Mouse (Mus musculus) cerebellum, adult 9-10 months (tissue): ENCODE measurements around the gene Sema3g.

ENCODE experiments used
- DNase-seq: peaks from one replicate; pipeline ENCODE4 v3.0.0; 2022

Sema3g gene

GRCm38 (mm10) chr14:31233070-31233995 is 15.7 kb downstream of the Sema3g start:
- DNase-seq = no peak

- DNase-seq = peak; percentile 87
These were observed 16.4 kb downstream of the Sema3g start for GRCm38 (mm10) chr14:31233996-31234591.

- DNase-seq = no peak
These were observed 19.6 kb downstream of the Sema3g start for GRCm38 (mm10) chr14:31237101-31237882.

DNA sequence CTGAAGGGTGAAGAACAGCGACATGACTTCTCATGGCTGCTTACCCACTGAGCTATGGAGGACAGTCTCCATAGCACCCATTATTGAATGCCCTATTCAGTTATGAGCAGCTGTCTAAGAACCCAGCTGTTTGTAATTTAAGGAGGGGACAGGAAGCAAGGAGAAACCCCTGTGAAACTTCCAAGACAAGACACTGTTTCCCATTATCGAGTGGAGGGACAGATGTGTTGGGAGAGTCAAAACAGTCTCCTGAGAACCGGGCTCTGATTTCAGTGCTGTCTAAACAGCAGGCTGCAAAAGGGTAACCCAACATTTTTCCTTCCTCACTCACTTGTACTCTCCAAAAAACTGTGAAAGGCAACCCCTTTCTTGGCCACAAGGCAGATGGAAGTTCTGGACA is 22.9 kb downstream of the Sema3g start:
- DNase-seq = no peak

DNA sequence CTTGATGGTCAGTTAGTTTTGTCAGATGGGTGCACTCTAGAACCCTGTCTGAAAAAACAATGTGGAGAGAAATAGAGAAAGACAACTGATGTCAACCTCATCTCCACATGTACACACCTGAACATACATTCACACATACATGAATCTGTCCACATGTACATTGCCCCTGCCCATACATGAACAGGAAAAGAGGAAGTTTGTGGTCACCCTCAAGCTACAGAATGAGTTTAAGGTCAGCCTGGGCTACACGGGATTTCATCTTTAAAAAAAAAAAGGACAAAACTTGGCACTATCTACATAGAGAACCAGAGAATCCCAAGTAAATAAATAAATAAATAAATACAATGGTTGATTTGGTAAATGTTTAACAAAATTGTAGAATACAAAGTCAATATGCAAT is 27.1 kb downstream of the Sema3g start:
- no peak for DNase-seq

DNA sequence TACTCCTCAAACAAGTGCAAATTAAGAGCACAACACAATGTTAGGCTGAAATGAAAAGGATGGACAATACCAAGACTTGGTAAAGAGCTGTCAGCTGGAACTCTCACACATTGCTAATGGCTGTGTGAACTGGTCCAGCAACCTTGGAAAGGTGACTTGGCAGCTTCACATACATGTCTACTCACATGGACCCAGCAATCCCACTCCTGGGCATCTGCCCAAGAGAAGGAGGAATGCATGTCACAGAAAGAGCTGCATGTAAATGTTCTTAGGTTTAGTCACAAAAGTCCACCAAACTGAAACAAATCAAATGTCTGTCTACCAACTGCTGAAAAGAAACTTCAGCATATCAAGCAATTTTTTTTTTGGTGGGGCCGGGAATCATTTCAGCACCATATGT is 28.3 kb downstream of the Sema3g start:
- no peak for DNase-seq

DNA sequence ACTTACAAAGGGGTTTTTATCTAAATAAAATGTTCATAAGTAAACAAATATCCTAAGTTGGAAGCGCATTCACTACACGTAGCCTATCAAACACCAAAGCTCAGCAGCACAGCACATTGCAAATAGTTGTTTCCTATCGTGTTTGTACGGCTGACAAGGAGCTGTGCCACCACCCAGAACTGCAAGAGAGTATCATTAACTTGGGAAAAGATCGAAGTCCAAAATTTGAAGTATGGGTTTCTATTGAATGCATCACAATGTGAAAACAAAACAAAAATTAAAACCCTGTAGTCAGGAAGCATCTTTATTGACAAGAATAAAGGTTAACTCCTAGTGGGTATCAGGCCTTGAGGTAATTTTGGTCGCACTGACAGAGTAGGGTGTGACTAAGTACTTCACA is 30.7 kb downstream of the Sema3g start:
- no peak for DNase-seq

DNA sequence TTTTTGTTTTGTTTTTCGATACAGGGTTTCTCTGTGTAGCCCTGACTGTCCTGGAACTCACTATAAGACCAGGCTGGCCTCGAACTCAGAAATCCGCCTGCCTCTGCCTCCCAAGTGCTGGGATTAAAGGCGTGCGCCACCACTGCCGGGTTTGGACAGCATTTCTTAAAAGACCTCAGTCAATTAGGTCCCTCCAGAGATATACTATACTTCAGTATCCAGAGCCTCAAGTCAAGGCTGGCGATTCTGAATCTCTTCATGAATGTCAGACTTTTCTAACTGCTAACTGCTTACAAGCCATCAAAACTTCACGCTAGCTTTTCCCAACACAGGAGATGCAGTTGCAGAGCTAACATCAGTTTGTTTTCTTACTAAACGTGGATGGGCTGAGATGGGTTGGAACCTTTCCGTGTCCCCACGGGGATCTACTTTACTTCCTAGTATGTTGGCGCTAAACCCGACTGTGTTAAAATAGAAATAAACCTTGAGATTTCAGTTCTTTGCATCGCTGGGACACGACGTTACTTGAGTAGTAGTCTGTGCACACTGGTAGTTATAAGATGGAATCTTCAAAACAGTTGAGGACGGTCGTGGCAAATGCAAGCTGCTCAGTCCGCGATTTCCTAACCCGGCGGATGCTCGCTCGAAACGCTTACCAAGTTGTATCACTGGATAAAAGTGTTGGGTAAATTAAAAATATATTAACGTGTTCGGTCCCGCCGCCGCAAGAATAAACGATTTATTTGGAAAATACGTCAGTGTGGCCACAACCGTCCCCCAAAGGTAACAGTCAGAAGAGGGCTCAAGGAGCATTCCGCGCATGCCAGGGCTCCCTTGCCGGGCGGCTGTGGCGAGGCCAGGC is 32.8 kb downstream of the Sema3g start:
- no peak for DNase-seq

GRCm38 (mm10) chr14:31251084-31251604 is 33.5 kb downstream of the Sema3g start, which contains the start of the genes Phf7 and Bap1:
TSS of gene Phf7 (minus strand) at chr14:31251317.
TSS of gene Bap1 (plus strand) at chr14:31251450.
- peak; percentile 94 for DNase-seq

GRCm38 (mm10) chr14:31251626-31252025 is 34.0 kb downstream of the Sema3g start:
- no peak for DNase-seq

DNA sequence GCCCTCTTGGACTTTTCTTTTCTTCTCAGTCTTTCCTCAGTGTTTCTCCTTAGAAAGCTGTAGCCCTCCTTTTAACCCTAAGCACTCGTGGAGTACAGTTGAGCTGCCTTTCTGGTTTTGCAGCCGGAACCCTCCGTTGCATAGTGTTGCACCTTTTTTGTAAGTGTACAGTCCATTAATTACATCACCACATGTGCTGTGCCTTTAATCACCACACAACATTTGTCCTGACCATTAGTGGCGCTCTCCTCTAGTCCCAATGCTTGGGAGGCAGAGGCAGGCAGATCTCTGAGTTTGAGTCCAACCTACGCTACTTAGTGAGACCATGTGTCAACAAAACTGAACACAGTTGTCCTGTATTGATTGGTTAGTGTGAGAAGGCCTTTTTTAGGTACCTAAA is 34.4 kb downstream of the Sema3g start:
- DNase-seq = no peak

DNA sequence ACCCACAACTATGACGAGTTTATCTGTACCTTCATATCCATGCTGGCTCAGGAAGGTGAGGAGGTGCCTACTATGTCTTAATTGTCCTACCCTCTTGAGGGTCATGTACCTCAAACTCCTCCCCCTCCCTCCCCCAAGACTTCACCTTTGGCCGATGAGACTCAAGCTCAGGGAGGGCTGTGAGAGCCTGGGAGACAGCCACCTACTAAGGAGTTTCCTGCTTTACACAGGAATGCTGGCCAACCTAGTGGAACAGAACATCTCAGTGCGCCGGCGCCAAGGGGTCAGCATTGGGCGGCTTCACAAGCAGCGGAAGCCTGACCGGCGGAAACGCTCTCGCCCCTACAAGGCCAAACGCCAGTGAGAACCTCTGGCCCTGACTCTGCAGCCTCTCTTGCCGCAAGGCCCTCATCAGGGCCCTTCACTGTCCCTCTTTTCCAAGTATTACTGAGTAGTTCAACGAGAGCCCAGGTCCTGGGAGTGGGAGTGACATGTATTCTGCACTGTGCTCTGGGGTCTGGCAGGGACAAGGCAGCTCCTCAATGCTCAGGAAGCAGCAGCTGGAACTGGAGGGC is 40.9 kb downstream of the Sema3g start:
- DNase-seq = no peak

DNA sequence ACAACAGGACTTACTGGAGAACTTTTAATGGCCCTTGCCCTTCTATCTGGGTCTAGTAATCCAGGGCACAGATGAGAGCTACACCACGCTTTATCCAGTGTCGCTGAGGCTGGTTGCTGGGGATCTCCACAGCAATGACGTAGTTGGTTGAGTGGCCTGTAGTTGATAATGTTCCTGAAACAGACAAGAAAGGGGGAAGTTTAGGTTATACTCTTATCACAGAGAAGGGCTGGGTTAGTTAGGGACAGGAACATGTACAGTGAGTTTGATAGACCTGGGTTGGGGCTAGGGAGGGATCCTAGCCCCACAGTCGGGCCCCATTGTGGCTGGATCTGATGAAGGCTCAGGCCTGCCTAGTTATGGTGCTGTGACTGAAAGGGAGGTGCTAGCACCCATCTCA is 42.7 kb downstream of the Sema3g start:
- DNase-seq = no peak

DNA sequence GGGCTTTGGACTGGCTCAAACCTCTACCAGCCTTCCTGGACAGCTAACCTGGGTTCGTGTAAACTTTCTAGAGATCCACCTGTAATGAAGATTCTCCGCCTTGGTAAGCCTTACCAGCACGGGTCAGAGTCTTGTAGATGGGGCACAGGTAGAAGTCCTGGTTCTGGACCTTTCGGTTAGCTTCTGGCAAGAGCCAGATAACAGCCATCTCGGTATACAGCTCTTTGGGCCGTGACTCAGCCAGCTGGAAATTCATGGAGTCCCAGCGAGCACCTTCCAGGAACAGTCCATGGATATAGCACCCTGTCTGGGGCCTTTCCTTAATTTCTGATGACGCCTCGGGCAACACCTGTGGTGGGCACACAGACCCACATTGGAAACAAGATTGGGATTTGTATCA is 43.3 kb downstream of the Sema3g start:
- no peak for DNase-seq

DNA sequence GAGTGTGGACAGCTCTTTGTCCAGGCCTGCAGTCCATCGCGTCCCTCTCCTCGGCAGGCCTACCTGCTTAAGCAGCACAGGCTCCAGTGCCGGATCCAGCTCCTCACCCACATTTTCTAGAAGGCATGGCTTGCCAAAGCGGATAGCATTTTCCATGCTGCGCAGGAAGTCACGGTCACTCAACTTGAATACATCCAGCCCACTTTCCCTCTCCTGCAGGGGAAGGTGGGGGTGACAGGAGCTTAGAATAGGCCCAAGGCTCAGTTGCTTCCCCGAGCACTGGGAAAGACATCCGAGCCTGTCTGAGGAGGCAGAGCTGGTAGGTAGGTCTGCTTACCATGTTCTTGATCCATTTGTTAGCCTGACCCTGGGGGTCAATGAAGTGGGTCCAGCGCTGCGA is 50.0 kb downstream of the Sema3g start:
- no peak for DNase-seq

GRCm38 (mm10) chr14:31268301-31269001 is 50.8 kb downstream of the Sema3g start:
- DNase-seq = no peak

DNA sequence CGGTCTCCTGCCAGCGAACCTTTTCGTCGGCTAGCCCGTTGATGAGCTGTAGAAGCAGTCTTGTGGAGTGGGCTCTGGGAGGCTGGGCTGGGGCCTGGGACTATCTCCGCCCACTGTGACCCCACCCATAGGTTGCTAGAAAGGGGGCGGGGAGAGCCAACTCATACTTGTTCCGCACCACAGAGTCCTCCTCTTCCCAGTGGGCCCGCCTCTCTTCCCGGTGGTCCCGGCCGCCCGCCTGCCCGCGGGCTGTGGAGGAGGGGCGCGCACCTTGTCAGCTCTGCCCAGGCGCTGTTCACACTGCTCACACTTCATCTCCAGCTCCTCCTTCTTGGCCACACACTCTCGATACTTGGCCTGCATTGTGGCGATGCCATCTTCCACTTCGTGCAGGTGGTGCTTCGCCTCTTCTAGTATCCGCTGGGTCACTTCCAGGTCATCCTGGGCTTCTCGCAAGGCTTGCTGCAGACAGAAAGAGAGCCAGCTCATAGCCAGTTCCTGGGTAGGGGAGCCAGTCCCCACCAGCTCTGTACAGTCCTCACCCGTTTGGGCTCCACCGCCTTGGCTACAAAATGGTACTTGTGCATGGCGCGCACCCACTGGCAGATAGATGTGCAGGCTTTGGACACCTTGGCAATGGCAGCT is 51.9 kb downstream of the Sema3g start:
- no peak for DNase-seq

DNA sequence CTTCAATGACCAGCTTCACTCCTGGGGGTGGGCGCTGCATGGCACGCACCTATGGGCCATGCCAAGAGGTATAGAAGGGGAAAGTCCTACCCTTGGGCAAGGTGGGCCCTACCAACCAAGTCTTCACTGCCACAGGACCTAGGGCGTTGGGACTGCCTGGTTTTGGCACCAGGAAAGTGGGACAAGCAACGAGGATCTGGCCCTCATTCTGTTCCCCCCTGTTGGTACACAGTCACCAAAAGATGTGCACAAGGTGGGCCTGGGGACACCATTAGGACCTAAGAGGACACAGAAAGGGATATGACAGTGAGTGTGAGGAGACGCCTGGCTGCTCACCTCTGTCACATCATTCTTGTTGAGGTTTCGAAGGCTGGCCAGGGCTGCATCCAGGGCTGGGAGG is 53.5 kb downstream of the Sema3g start:
- DNase-seq = no peak

- DNase-seq = peak; percentile 76
These were observed 54.5 kb downstream of the Sema3g start for GRCm38 (mm10) chr14:31272164-31272563.
